Mouse (Mus musculus) testis, adult 2 months (tissue): Measurements from ENCODE around the gene Ghrl. TPM values are rescaled to one million over a fixed set of nuclear protein-coding genes. Genes with fewer than 3 reads are reported as not detected.

Experiments
- H3K27ac ChIP-seq: fragments of 200-500 bp; 2 replicates; pipeline ENCODE4 v1.5.1; 2012; ENCODE audit warnings: low read depth, low read length; ENCODE audit not compliant: control insufficient read depth, insufficient read depth
- H3K27me3 ChIP-seq: fragments of 200-500 bp; 2 replicates; pipeline ENCODE4 v1.6.1; 2012; ENCODE audit warnings: mild to moderate bottlenecking, low read length, moderate library complexity; ENCODE audit not compliant: control insufficient read depth, insufficient read depth
- H3K36me3 ChIP-seq: fragments of 200-500 bp; 2 replicates; pipeline ENCODE4 v1.6.1; 2012; ENCODE audit warnings: mild to moderate bottlenecking, low read length; ENCODE audit not compliant: control insufficient read depth, insufficient read depth
- H3K4me1 ChIP-seq: fragments of 200-500 bp; 2 replicates; pipeline ENCODE4 v1.6.1; 2012; ENCODE audit warnings: low read length; ENCODE audit not compliant: control insufficient read depth, insufficient read depth
- H3K4me3 ChIP-seq: fragments of 200-500 bp; 2 replicates; pipeline ENCODE4 v1.5.1; 2012; ENCODE audit warnings: low read depth, mild to moderate bottlenecking, low read length, moderate library complexity, mixed read lengths; ENCODE audit not compliant: control insufficient read depth
- CTCF ChIP-seq: fragments of 200-500 bp; IDR thresholded peaks from 2 replicates; pipeline ENCODE4 v1.5.1; 2012; ENCODE audit warnings: low read depth, mild to moderate bottlenecking, inconsistent platforms, low read length, moderate library complexity; ENCODE audit not compliant: control insufficient read depth, insufficient read depth, insufficient replicate concordance
- POLR2A ChIP-seq: fragments of 200-500 bp; IDR thresholded peaks from 2 replicates; pipeline ENCODE4 v1.6.1; 2012; ENCODE audit warnings: low read depth, mild to moderate bottlenecking, inconsistent platforms, low read length, moderate library complexity; ENCODE audit not compliant: control insufficient read depth
- polyA plus RNA-seq: library from polyadenylated mRNA; depleted of rRNA; stranded (reverse); fragments of >200 nt; gene quantifications from 2 replicates; pipeline ENCODE4 v1.2.3, GENCODE M21; 2012; rRNA removed

Ghrl gene
- polyA plus RNA-seq, result 108 and 119 TPM in 2 replicates

DNA sequence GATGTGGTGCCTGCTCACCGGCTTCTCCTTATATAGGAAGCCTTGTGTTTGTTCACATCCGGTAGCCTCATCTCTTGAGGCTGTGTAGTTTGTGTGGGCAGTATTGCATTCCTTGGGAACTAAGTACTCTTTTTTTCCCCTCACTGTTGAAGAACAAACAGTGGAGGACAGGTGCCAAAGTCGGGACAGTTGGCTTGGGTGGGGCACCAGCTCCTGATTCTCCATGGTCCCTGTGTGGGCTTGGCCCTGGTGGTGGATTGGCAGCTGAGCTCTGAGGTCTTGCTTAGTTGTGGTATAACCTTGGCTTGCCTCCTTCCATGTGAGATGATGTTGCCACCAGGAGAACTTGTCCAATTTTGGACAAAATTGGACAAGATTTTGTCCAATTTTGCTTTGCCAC is at the start of gene Ghrl:
Ghrl (minus strand) TSS at position 3 of the 400 bp plus-strand sequence.
- Histone ChIP-seq H3K36me3 (no peaks in the 10 kb centered on the region; the same call in 1 of the 2 replicates), H3K4me3 (no peak within 1 kb of the TSS), H3K27me3 (no peaks in the 10 kb centered on the region), H3K4me1 (no peaks in the 10 kb centered on the region), H3K27ac (no peak within 1 kb of the TSS)
- TF ChIP-seq POLR2A (no peak), CTCF (no peak)

DNA sequence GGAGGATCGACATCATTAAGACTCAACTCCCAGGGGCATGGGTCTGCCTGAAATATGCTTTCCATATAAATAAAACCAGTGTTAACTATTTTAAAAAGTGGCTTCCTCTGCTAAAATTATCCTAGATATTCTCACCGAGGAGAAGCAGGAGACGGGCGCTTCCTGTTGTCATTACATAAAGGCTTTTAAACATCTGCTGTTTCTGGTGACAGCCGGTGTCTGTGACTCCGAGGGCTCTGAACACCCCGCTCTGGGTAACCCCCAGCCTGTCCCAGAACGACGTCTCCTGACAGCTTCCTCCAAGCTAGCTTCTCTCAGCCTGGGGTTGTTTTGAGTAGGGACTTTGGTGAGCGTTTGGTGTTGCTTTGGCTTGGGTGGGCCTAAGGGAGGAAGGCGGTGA is 49.1 kb upstream of the Ghrl start:
- Histone ChIP-seq H3K27me3 (no peaks in the 10 kb centered on the region), H3K36me3 (no peaks in the 10 kb centered on the region), H3K4me1 (no peaks in the 10 kb centered on the region), H3K27ac (no peak overlapping the region), H3K4me3 (no peak overlapping the region)
- TF ChIP-seq POLR2A, result no peak
- no peak for TF ChIP-seq CTCF

DNA sequence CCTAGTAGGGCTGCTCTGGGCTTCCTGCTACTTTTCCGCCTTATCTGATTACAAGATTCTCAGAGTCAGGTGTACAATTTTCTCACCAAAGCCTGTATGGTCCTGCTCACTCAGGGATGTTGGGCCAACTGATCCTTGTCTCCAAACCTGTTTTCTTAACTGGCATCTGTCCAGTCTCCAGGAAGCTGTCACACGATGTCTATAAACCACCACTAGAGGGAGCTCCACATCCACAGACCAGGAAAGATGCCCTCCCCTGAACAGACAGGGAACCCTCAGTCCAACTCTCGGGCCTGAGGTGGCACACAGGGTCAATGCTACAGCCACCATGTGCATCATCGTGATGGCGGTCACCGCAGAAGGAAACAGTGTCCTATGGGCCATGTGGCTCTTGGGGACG is 42.0 kb upstream of the Ghrl start:
- Histone ChIP-seq H3K4me3 (no peak overlapping the region), H3K27me3 (no peaks in the 10 kb centered on the region), H3K27ac (no peak overlapping the region), H3K4me1 (no peaks in the 10 kb centered on the region), H3K36me3 (no peaks in the 10 kb centered on the region)
- peak; percentile 76; the same call in 1 of the 2 replicates for TF ChIP-seq CTCF
- TF ChIP-seq POLR2A, result no peak

DNA sequence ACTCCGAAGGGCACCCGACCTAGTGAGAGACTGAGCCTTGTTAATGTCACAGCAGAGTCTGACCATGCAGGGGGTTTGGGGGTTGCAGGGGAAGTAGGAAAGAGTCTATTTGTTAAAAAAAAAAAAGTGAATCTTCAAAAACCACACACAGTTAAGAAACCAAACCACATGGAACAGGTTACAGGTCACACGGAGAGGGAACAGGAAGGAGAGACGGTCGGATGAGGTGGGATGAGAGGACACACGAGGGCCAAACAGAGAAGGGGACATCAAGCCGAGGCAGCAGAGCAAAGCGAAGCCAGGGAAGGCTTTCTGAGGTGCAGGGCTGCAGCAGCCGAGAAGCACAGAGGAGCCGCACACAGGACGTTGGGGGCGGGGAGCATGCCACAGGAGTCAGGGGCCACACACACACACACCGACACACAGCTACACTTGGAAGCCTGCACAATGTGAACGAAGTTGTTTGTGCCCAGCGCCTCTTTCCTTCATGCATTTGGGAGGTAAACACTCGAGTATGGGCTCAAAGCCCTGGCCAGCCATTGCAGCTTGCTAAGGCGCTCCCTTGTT is 29.5 kb upstream of the Ghrl start:
- no peak overlapping the region; the same call in 1 of the 2 replicates for H3K4me3 ChIP-seq
- no peaks in the 10 kb centered on the region for H3K36me3 ChIP-seq
- H3K27me3 ChIP-seq, result no peaks in the 10 kb centered on the region
- no peak overlapping the region for H3K27ac ChIP-seq
- H3K4me1 ChIP-seq, result peaks cover 10% of the 10 kb centered on the region
- TF ChIP-seq POLR2A, result no peak
- no peak for TF ChIP-seq CTCF

DNA sequence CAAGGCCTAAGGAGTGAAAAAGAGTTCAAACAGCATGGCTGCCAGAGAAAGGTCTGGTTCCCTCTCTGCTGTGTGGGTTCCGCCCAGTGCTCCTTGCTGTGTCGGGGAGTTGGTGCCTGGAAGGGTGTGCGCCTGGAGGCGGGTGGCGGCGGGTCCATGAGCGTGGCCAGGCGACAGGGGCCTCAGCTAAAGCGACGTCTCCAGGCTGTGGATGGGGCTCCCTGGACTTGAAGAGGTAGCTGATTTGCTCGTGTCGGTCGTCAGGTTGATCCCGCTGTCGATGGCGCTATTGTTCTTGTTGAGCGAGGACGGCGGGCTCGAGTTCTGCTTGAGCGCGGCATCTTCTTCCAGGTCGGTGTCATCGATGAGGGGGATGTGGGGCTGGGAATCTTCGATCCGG is 28.7 kb upstream of the Ghrl start:
- H3K36me3 ChIP-seq, result no peaks in the 10 kb centered on the region
- H3K27me3 ChIP-seq, result no peaks in the 10 kb centered on the region
- H3K4me1 ChIP-seq, result peaks cover 10% of the 10 kb centered on the region
- H3K4me3 ChIP-seq, result peak overlapping the region; percentile 47
- TF ChIP-seq CTCF (no peak), POLR2A (no peak)
- H3K27ac ChIP-seq, result no peak overlapping the region

DNA sequence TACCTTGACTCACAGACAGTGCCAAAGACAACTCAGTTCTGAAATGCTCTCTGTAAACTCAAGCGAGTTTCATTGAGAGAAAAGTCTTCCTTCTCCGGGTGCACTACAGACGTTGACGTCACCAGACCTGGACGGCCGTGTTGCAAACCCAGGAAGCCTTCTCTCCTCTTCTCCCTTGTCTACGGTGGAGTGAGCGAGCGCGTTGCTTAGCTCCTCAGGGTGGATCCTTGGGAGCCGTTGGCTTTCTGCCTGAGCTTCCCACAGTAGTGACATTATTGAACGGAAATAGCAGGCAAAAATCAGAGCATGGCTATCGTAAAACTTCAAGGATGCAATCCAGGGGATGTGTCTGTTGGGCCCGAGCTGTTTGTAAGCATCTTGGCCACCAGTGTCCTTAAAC is 27.6 kb upstream of the Ghrl start:
- peaks cover 10% of the 10 kb centered on the region for H3K4me1 ChIP-seq
- no peaks in the 10 kb centered on the region for H3K36me3 ChIP-seq
- H3K27me3 ChIP-seq, result no peaks in the 10 kb centered on the region
- no peak overlapping the region for H3K4me3 ChIP-seq
- no peak overlapping the region for H3K27ac ChIP-seq
- TF ChIP-seq CTCF (no peak), POLR2A (no peak)

DNA sequence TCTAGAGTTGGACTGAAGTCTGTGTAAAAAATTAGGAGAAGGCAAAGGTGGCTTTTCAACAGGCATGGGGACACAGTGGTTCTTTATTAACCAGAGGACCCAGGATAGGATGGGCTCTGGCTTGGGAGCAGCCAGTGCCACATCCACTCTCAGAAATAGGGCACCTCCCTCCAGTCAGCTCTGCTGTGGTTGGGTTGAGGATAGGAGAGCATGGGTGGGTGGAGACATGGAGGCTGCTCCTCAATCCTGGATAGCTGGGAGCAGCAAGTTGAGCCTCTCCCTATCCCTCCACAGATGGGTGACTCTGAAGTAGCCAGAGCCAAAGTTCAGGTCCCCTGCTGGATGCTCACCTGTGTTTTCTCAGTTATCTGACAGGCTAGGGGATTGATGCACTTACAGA is 25.4 kb upstream of the Ghrl start:
- Histone ChIP-seq H3K36me3 (no peaks in the 10 kb centered on the region), H3K4me3 (no peak overlapping the region), H3K27ac (no peak overlapping the region), H3K4me1 (peaks cover 10% of the 10 kb centered on the region), H3K27me3 (no peaks in the 10 kb centered on the region)
- TF ChIP-seq POLR2A (no peak), CTCF (no peak)
